Mouse (Mus musculus) embryonic stem cell, embryonic (primary cell): ENCODE results near the gene Gpr135.
"Not testable (repeated sequence)": the region's sequence is repeated elsewhere in the genome, so short reads cannot be mapped to it uniquely, and the experiment has no call there.

Source experiments
- CTCF ChIA-PET, 4 experiments: fragments of 300-600 bp in 2 of 4; fragments of 350-600 bp in 2 of 4; sonication (Branson Sonifier 250); formaldehyde crosslinking; loops; one replicate each; lab custom pipeline; 2022; ENCODE audit warnings: inconsistent platforms in 2 of 4; lab: Charles Lee
- POLR2A ChIA-PET, 4 experiments: fragments of 300-600 bp in 2 of 4; fragments of 350-600 bp in 2 of 4; sonication (Branson Sonifier 250); formaldehyde crosslinking; loops; one replicate each; lab custom pipeline; 2022; ENCODE audit warnings: antibody characterized with exemption in 4 of 4, inconsistent platforms in 1 of 4; lab: Charles Lee

The Gpr135 gene

GRCm38 (mm10) chr12:72082370-72082769 lies 11.4 kb upstream of the Gpr135 start:
- ChIA-PET POLR2A (interaction anchor here (0.6 to 8.3 kb wide), 26 partner anchors 9 to 1536 kb away, joined by 3 to 115 read pairs (median 4); partner anchors contain the start of genes Gpr135 (in 3 of the 4) and Arid4a (in 1 of the 4)), CTCF (interaction anchor here (0.6 to 4.3 kb wide), 13 partner anchors 12 to 1060 kb away, joined by 3 to 18 read pairs (median 5); partner anchors contain the start of gene Gpr135 (in 1 of the 4))

GRCm38 (mm10) chr12:72081961-72082360 lies 11.0 kb upstream of the Gpr135 start:
- POLR2A ChIA-PET, result interaction anchor here in 3 of 4 experiments (0.7 to 8.3 kb wide), 9 partner anchors 9 to 1066 kb away, joined by 3 to 115 read pairs (median 6); partner anchors contain the start of genes Gpr135 (in 2 of the 3) and Arid4a (in 1 of the 3)
- CTCF ChIA-PET, result interaction anchor here in 3 of 4 experiments (0.6 to 1.3 kb wide), 9 partner anchors 12 to 1103 kb away, joined by 3 to 19 read pairs (median 4); no protein-coding TSS in a partner anchor

DNA sequence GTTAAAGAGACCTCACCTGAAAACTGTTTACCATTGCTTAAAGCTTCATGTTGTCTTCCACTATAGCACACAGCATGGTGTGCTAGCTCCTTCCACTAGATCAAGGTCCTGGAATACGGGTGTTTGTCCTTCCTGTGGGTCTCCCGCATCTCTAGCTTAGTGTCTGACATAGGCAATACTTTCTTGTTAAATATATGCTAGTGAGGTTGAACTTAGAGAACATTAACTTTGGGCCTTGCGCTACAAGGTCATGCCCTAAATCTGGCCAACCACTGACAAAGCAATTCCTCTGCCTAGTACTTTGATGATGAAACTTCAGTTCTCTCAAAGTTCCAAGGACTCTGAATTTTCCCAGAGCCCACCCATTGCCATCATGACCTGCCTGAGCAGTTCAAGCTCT lies 7.3 kb upstream of the Gpr135 start:
- CTCF ChIA-PET, result no interaction called here
- POLR2A ChIA-PET, result interaction anchor here in 2 of 4 experiments (1.0 to 1.2 kb wide), 4 partner anchors 16 to 114 kb away, joined by 3 to 5 read pairs (median 3); no protein-coding TSS in a partner anchor

- ChIA-PET POLR2A (interaction anchor here (0.5 to 9.6 kb wide), 22 partner anchors 8 to 978 kb away, joined by 3 to 115 read pairs (median 5); partner anchors contain the start of genes Jkamp (in 4 of the 4) and L3hypdh (in 4 of the 4)), CTCF (interaction anchor here (0.6 to 1.9 kb wide), 20 partner anchors 12 to 1209 kb away, joined by 3 to 20 read pairs (median 4); partner anchors contain the start of genes Jkamp (in 2 of the 4) and L3hypdh (in 2 of the 4))
Measured at GRCm38 (mm10) chr12:72069626-72070326, 1.1 kb downstream of the Gpr135 start.

DNA sequence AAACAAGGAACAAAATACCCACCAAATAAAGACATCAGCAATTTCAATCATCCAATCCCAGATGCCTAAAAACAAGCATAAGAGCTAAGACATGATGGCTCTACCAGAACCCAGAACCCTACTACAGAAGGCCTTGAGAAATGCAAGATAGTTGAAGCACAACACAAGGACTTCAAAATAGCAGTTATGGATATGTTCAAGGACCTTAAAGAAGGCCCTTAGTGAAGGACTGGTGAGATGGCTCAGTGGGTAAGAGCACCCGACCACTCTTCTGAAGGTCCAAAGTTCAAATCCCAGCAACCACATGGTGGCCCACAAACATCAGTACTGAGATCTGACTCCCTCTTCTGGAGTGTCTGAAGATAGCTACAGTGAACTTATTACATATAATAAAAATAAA lies 13.1 kb downstream of the Gpr135 start:
- ChIA-PET POLR2A (interaction anchor here (0.6 to 7.5 kb wide), 4 partner anchors 26 to 703 kb away, joined by 3 to 75 read pairs (median 3); partner anchors contain the start of genes Jkamp (in 3 of the 4) and L3hypdh (in 3 of the 4)), CTCF (no interaction called here)

- CTCF ChIA-PET, result interaction anchor here (0.5 to 2.3 kb wide), 16 partner anchors 9 to 1050 kb away, joined by 3 to 20 read pairs (median 6); partner anchors contain the start of genes Gpr135 (in 3 of the 4), Jkamp (in 1 of the 4) and L3hypdh (in 1 of the 4)
- POLR2A ChIA-PET, result interaction anchor here (0.5 to 7.5 kb wide), 22 partner anchors 8 to 707 kb away, joined by 3 to 75 read pairs (median 4); partner anchors contain the start of genes Jkamp (in 3 of the 4), L3hypdh (in 3 of the 4) and Gpr135 (in 1 of the 4)
Measured at GRCm38 (mm10) chr12:72053851-72054250, 17.1 kb downstream of the Gpr135 start.

- ChIA-PET CTCF (interaction anchor here (0.5 to 2.3 kb wide), 48 partner anchors 9 to 1176 kb away, joined by 3 to 20 read pairs (median 4); partner anchors contain the start of genes Gpr135 (in 3 of the 4), Jkamp (in 1 of the 4) and L3hypdh (in 1 of the 4)), POLR2A (interaction anchor here (0.5 to 7.5 kb wide), 27 partner anchors 9 to 711 kb away, joined by 3 to 75 read pairs (median 4); partner anchors contain the start of genes Jkamp (in 3 of the 4), L3hypdh (in 3 of the 4) and Gpr135 (in 1 of the 4))
Measured at GRCm38 (mm10) chr12:72053303-72053702, 17.6 kb downstream of the Gpr135 start.

DNA sequence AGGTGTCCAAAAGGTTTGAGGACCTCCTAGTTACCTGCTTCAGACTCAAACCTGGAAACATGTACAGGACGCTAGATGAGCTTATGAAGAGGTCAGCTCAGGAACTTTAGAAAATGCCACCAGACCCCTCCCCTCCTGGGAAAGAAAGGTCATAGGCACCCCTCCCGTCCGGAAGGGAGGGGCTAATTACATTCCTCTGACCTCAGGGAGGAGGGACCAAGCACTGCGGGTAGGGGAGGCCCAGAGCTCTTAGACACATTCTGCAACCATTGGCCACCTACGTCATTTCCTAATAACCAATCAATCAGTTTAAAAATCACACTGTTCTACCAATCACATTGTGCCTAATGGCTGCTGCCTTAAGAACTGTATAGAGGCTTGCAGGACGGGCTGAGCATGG lies 18.4 kb downstream of the Gpr135 start:
- CTCF ChIA-PET, result interaction anchor here (0.6 to 2.3 kb wide), 32 partner anchors 9 to 375 kb away, joined by 3 to 20 read pairs (median 5); partner anchors contain the start of genes Gpr135 (in 2 of the 4), Jkamp (in 1 of the 4) and L3hypdh (in 1 of the 4)

GRCm38 (mm10) chr12:72050821-72051220 lies 20.1 kb downstream of the Gpr135 start:
- POLR2A ChIA-PET, result interaction anchor here in 1 of 4 experiments (1.0 kb wide), 1 partner anchor 15 kb away, joined by 4 read pairs; no protein-coding TSS in a partner anchor

More for the DNA sequence above, 18.4 kb downstream of the Gpr135 start:
- POLR2A ChIA-PET, result interaction anchor here in 3 of 4 experiments (0.6 to 7.5 kb wide), 16 partner anchors 10 to 643 kb away, joined by 3 to 75 read pairs (median 4); partner anchors contain the start of genes Jkamp (in 2 of the 3), L3hypdh (in 2 of the 3) and Gpr135 (in 1 of the 3)

GRCm38 (mm10) chr12:72050156-72050555 lies 20.8 kb downstream of the Gpr135 start:
- POLR2A ChIA-PET, CTCF ChIA-PET: not testable (repeated sequence)

More at GRCm38 (mm10) chr12:72050821-72051220, 20.1 kb downstream of the Gpr135 start:
- CTCF ChIA-PET, result no interaction called here

DNA sequence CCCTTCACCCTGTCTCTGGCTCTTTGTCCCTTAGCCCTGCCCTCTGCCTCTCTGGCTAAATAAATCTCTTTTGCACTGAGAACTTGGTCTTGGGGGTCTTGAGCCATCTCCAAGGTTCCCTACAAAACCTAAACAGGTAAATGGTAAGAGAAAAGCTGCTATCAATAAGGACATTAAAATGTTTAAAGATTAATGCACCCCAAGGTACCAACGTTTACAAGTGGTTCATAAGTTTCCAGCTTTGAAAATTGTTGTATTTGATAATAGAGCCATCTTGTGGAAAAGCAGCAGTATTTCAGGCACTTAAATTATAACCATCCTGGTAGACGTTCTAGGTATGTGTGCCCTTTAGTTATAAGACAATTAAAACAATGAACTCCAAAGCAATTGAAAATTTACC lies 23.4 kb downstream of the Gpr135 start:
- ChIA-PET CTCF (interaction anchor here in 3 of 4 experiments (0.6 to 4.0 kb wide), 8 partner anchors 22 to 947 kb away, joined by 3 to 44 read pairs (median 3); no protein-coding TSS in a partner anchor), POLR2A (interaction anchor here in 2 of 4 experiments (1.0 to 1.4 kb wide), 4 partner anchors 24 to 1045 kb away, joined by 3 to 4 read pairs (median 3); no protein-coding TSS in a partner anchor)

GRCm38 (mm10) chr12:72041238-72041637 lies 29.7 kb downstream of the Gpr135 start:
- ChIA-PET CTCF (interaction anchor here in 2 of 4 experiments (0.5 to 0.7 kb wide), 3 partner anchors 15 to 52 kb away, joined by 3 to 5 read pairs (median 3); no protein-coding TSS in a partner anchor), POLR2A (no interaction called here)

GRCm38 (mm10) chr12:72039501-72039900 lies 31.4 kb downstream of the Gpr135 start:
- CTCF ChIA-PET, result interaction anchor here in 1 of 4 experiments (1.3 kb wide), 1 partner anchor 14 kb away, joined by 3 read pairs; no protein-coding TSS in a partner anchor
- POLR2A ChIA-PET, result interaction anchor here in 1 of 4 experiments (1.5 kb wide), 1 partner anchor 12 kb away, joined by 4 read pairs; no protein-coding TSS in a partner anchor

GRCm38 (mm10) chr12:72038866-72039265 lies 32.1 kb downstream of the Gpr135 start:
- ChIA-PET CTCF (no interaction called here), POLR2A (no interaction called here)

- ChIA-PET CTCF (no interaction called here), POLR2A (interaction anchor here in 1 of 4 experiments (1.0 kb wide), 1 partner anchor 9 kb away, joined by 3 read pairs; no protein-coding TSS in a partner anchor)
Measured at GRCm38 (mm10) chr12:72037049-72037448, 33.9 kb downstream of the Gpr135 start.

GRCm38 (mm10) chr12:72036097-72036661 lies 34.7 kb downstream of the Gpr135 start:
- ChIA-PET CTCF (interaction anchor here in 1 of 4 experiments (0.5 kb wide), 1 partner anchor 703 kb away, joined by 3 read pairs; no protein-coding TSS in a partner anchor), POLR2A (no interaction called here)

DNA sequence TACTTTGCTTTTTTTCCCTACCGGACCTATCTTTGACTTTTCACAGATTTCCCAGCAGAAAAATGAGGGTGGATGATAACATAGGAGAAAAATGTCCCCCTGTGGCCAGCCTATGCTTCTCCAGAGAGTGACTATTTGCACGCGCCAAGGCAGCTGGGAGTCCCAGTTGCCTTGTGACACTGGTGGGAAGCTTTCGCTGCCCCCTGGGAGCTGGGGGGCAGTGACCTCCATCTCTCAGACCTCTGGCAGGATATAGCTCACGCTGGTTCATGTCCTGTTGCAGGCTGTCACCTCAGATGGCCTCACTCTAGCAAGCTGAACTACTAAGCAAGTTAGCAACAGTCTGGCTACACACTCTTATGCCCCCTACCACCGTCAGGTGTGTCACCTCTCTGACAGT lies 39.1 kb downstream of the Gpr135 start:
- ChIA-PET POLR2A (interaction anchor here in 1 of 4 experiments (0.7 kb wide), 1 partner anchor 38 kb away, joined by 3 read pairs; no protein-coding TSS in a partner anchor), CTCF (no interaction called here)
